Mouse (Mus musculus) myocyte (in vitro differentiated cells): ENCODE data around the gene H2-DMb1.

Experiments
- MAX ChIP-seq: IDR thresholded peaks from one replicate; pipeline ENCODE4 v1.6.1; 2011; ENCODE audit warnings: low read depth, mild to moderate bottlenecking, control low read depth
- MYOD1 ChIP-seq, 3 experiments: IDR thresholded peaks; one replicate each; pipeline ENCODE4 v1.6.1; 2011; ENCODE audit warnings: control low read depth in 2 of 3, low read depth in 2 of 3, mild to moderate bottlenecking in 2 of 3, moderate library complexity in 1 of 3; ENCODE audit not compliant: insufficient read length in 2 of 3, control insufficient read depth in 1 of 3
- POLR2A ChIP-seq: IDR thresholded peaks from one replicate; pipeline ENCODE4 v1.6.1; 2011; ENCODE audit warnings: low read depth, mild to moderate bottlenecking, control low read depth, moderate library complexity; ENCODE audit not compliant: insufficient read length
- POLR2AphosphoS2 ChIP-seq: IDR thresholded peaks from one replicate; pipeline ENCODE4 v1.6.1; 2011; ENCODE audit warnings: low read depth, control low read depth; ENCODE audit not compliant: insufficient read length
- USF1 ChIP-seq: IDR thresholded peaks from one replicate; pipeline ENCODE4 v1.6.1; 2011; ENCODE audit warnings: low read depth, mild to moderate bottlenecking, control low read depth, moderate library complexity

- TF ChIP-seq POLR2AphosphoS2 = no peak
- TF ChIP-seq POLR2A = no peak
- no peak for TF ChIP-seq USF1
- TF ChIP-seq MAX = no peak
- TF ChIP-seq MYOD1 (IDR thresholded peaks at IDR 0.05; ENCODE audit: control insufficient read depth in 1 of 3, insufficient read length in 2 of 3, low read depth in 2 of 3) = no peak
Measured at GRCm38 (mm10) chr17:34139416-34139815, 13.5 kb upstream of the H2-DMb1 start.
